Mouse (Mus musculus) CH12.LX (cell line): ENCODE results near the gene Sirt5.

Source experiments
- CTCF ChIP-seq, 2 experiments: IDR thresholded peaks in 1 of 2; conservative IDR thresholded peaks in 1 of 2; 2 replicates each; pipeline ENCODE4 v1.5.1; 2011 to 2012; ENCODE audit warnings: low read depth in 2 of 2, low read length in 2 of 2, improper control_type of control experiment in 1 of 2, inconsistent platforms in 1 of 2, mild to moderate bottlenecking in 1 of 2, moderate library complexity in 1 of 2
- E2F4 ChIP-seq: IDR thresholded peaks from 2 replicates; pipeline ENCODE4 v1.6.1; 2011; ENCODE audit warnings: low read depth, low read length, improper control_type of control experiment; ENCODE audit not compliant: insufficient replicate concordance
- EP300 ChIP-seq: IDR thresholded peaks from 2 replicates; pipeline ENCODE4 v1.6.1; 2011; ENCODE audit warnings: low read length, improper control_type of control experiment
- MAX ChIP-seq: IDR thresholded peaks from 2 replicates; pipeline ENCODE4 v1.6.1; 2011; ENCODE audit warnings: low read length, improper control_type of control experiment
- MEF2A ChIP-seq: IDR thresholded peaks from 2 replicates; pipeline ENCODE4 v1.6.1; 2014; ENCODE audit warnings: low read depth, mild to moderate bottlenecking, inconsistent platforms, low read length, improper control_type of control experiment, borderline replicate concordance
- POLR2A ChIP-seq: IDR thresholded peaks from 2 replicates; pipeline ENCODE4 v1.6.1; 2011; ENCODE audit warnings: low read depth, mild to moderate bottlenecking, improper control_type of control experiment, low read length
- POLR2AphosphoS2 ChIP-seq: IDR thresholded peaks from 2 replicates; pipeline ENCODE4 v1.6.1; 2011; ENCODE audit warnings: low read depth, low read length, improper control_type of control experiment
- UBTF ChIP-seq: IDR thresholded peaks from 2 replicates; pipeline ENCODE4 v1.6.1; 2012; ENCODE audit warnings: low read depth, mild to moderate bottlenecking, inconsistent platforms, low read length, improper control_type of control experiment, moderate library complexity
- ZMIZ1 ChIP-seq: IDR thresholded peaks from 2 replicates; pipeline ENCODE4 v1.6.1; 2012; ENCODE audit warnings: low read depth, mild to moderate bottlenecking, inconsistent platforms, low read length, improper control_type of control experiment

- no peak for TF ChIP-seq MAX
- TF ChIP-seq CTCF (conservative IDR thresholded peaks at IDR 0.05 in 1 of 2, IDR thresholded peaks at IDR 0.05 in 1 of 2; ENCODE audit: low read depth in 2 of 2, low read length in 2 of 2): no peak
- no peak for TF ChIP-seq EP300
- no peak for TF ChIP-seq ZMIZ1
- no peak for TF ChIP-seq POLR2AphosphoS2
- no peak for TF ChIP-seq POLR2A
- TF ChIP-seq UBTF: no peak
- TF ChIP-seq E2F4: no peak
- no peak for TF ChIP-seq MEF2A
Observed at GRCm38 (mm10) chr13:43346825-43347224, 18.5 kb upstream of the Sirt5 start.
